Mouse (Mus musculus): Measurements from ENCODE around the gene Olfr282. TPM values are rescaled to one million over a fixed set of nuclear protein-coding genes. Genes with fewer than 3 reads are reported as not detected.
A peak's percentile ranks its signal among the peaks of the same experiment; 100 is the strongest.

Gene Olfr282
- total and polyA plus RNA-seq, 3 experiments: 0.18 TPM; not detected in 2

DNA sequence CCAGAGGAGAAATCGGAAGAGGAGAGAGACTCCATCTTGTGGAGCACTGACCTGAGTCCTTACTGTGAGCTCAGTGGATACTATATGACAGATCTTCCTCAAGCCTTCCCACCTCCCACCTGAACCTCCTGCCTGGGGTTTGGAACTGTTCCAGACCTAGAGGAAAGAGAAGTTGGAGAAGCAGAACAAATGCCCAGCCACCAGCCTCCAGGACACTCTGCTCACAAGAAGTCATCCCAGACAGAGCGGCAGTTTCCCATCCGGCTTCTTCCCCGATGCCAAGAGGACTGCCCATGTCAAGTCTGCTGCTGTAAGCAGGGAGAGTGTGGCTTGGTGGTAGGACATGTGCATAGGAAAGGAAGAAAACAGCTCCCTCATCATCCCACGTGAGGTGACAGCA lies 45.3 kb downstream of the Olfr282 start:
- Histone ChIP-seq H3K9ac (ENCODE audit: control insufficient read depth, low read depth, low read length, poor library complexity, severe bottlenecking) (no peak overlapping the region), H3K4me1 (ENCODE audit: control insufficient read depth in 1 of 2, insufficient read depth in 2 of 2, low read length in 2 of 2) (peaks cover 10 to 30% of the 10 kb centered on the region in 2 experiments; a peak in 3 of 4 replicates), H3K79me2 (ENCODE audit: control insufficient read depth, insufficient read depth, low read length, poor library complexity) (no peaks in the 10 kb centered on the region), H3K27me3 (ENCODE audit: control insufficient read depth in 1 of 2, insufficient read depth in 2 of 2, low read length in 2 of 2) (peaks cover 8 to 9% of the 10 kb centered on the region in 2 experiments), H3K9me3 (replicated peaks; ENCODE audit: insufficient read depth, low read length) (no peaks in the 10 kb centered on the region), H3K36me3 (ENCODE audit: control insufficient read depth in 1 of 2, insufficient read depth in 2 of 2, low read length in 2 of 2) (no peaks in the 10 kb centered on the region), H3K27ac (ENCODE audit: control insufficient read depth, low read depth, low read length) (no peak overlapping the region), H3K4me3 (ENCODE audit: control insufficient read depth in 1 of 2, insufficient read depth in 1 of 2, low read depth in 2 of 2, low read length in 2 of 2) (no peak overlapping the region)
- TF ChIP-seq E2F4 (IDR thresholded peaks at IDR 0.05; ENCODE audit: borderline replicate concordance, low read depth, low read length) (no peak), POLR2A (IDR thresholded peaks at IDR 0.05; ENCODE audit: control insufficient read depth in 1 of 2, insufficient read depth in 1 of 2, low read depth in 1 of 2, low read length in 2 of 2, poor library complexity in 1 of 2) (no peak), ZKSCAN1 (IDR thresholded peaks at IDR 0.05; ENCODE audit: low read depth, low read length) (no peak), MAZ (IDR thresholded peaks at IDR 0.05; ENCODE audit: low read depth, low read length) (no peak), HCFC1 (IDR thresholded peaks at IDR 0.05; ENCODE audit: low read depth, low read length) (no peak), RAD21 (IDR thresholded peaks at IDR 0.05; ENCODE audit: low read depth, low read length) (no peak), ELF1 (IDR thresholded peaks at IDR 0.05; ENCODE audit: low read depth, low read length) (no peak)
- no peak for DNase-seq (ENCODE audit: low read depth, low spot score)

DNA sequence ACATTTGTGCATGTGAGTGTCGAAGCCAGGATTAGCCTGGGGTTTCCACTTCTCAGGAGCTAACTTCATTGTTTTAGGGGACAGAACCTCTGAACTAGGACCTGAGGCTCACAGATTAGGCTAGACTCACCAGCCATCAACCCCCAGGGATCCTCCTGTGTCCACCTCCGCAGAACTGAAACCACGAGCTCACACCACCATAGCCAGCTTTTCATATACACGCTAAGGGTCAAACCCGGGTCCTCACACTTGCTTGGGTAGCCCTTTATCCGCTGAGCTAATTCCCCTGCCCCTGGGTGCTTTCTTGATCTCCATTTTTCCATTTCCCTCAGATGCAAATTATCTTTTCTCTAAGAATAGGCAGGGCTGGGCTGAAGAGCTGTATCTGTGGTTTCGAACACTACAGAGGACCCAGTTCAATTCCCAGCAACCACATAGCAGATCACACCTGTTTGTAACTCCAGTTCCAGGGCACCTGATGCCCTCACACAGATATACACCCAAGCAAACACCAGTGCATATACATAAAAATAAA lies 48.6 kb downstream of the Olfr282 start:
- H3K27me3 ChIP-seq (ENCODE audit: control insufficient read depth in 1 of 2, insufficient read depth in 2 of 2, low read length in 2 of 2): 0 out of 4 replicates have a peak, but pooled peaks cover 0 to 1% of the 10 kb centered on the region in 2 experiments
- no peak overlapping the region for H3K9ac ChIP-seq (ENCODE audit: control insufficient read depth, low read depth, low read length, poor library complexity, severe bottlenecking)
- DNase-seq (ENCODE audit: low read depth, low spot score): no peak
- H3K9me3 ChIP-seq (replicated peaks; ENCODE audit: insufficient read depth, low read length): no peaks in the 10 kb centered on the region
- H3K79me2 ChIP-seq (ENCODE audit: control insufficient read depth, insufficient read depth, low read length, poor library complexity): no peaks in the 10 kb centered on the region
- H3K4me3 ChIP-seq (ENCODE audit: control insufficient read depth in 1 of 2, insufficient read depth in 1 of 2, low read depth in 2 of 2, low read length in 2 of 2): no peak overlapping the region
- H3K36me3 ChIP-seq (ENCODE audit: control insufficient read depth in 1 of 2, insufficient read depth in 2 of 2, low read length in 2 of 2): peaks cover 0 to 8% of the 10 kb centered on the region in 2 experiments; a peak in 2 of 4 replicates
- TF ChIP-seq ZNF384 (IDR thresholded peaks at IDR 0.05; ENCODE audit: low read depth, low read length) (no peak), ETS1 (IDR thresholded peaks at IDR 0.05; ENCODE audit: low read depth, low read length) (0 out of 2 replicates have a peak, but pooled peaks have one; percentile 6), RCOR1 (IDR thresholded peaks at IDR 0.05; ENCODE audit: low read depth, low read length) (0 out of 2 replicates have a peak, but pooled peaks have one; percentile 6), TBP (IDR thresholded peaks at IDR 0.05; ENCODE audit: low read depth, low read length) (no peak), ZC3H11A (IDR thresholded peaks at IDR 0.05; ENCODE audit: low read depth, low read length) (no peak), USF2 (IDR thresholded peaks at IDR 0.05; ENCODE audit: borderline replicate concordance in 1 of 2, insufficient read depth in 1 of 2, low read depth in 1 of 2, low read length in 2 of 2) (no peak), UBTF (IDR thresholded peaks at IDR 0.05; ENCODE audit: borderline replicate concordance, insufficient read depth, low read depth, low read length) (no peak)
- no peak overlapping the region for H3K27ac ChIP-seq (ENCODE audit: control insufficient read depth, low read depth, low read length)
- H3K4me1 ChIP-seq (ENCODE audit: control insufficient read depth in 1 of 2, insufficient read depth in 2 of 2, low read length in 2 of 2): peaks cover 19 to 39% of the 10 kb centered on the region in 2 experiments

Data from MEL (cell line).